Mouse (Mus musculus) embryonic facial prominence, embryonic 12.5 days (tissue): Measurements from ENCODE around the gene Ect2l. TPM values are rescaled to one million over a fixed set of nuclear protein-coding genes. Genes with fewer than 3 reads are reported as not detected.
A peak's percentile ranks its signal among the peaks of the same experiment; 100 is the strongest.

ENCODE experiments used
- ATAC-seq: fragments of 200-750 bp; cut with Nextera tagmentation; 2 replicates; pipeline ENCODE4 v1.8.0; 2017; ENCODE audit not compliant: insufficient number of reproducible peaks, insufficient read depth, low FRiP score, low TSS enrichment
- H3K27ac ChIP-seq: fragments of 300-500 bp; sonication (generic); 2 replicates; pipeline ENCODE4 v1.5.1; 2016; ENCODE audit warnings: mild to moderate bottlenecking
- H3K27me3 ChIP-seq: fragments of 300-500 bp; sonication (generic); 2 replicates; pipeline ENCODE4 v1.6.1; 2016; ENCODE audit warnings: mild to moderate bottlenecking, moderate library complexity
- H3K36me3 ChIP-seq: fragments of 300-500 bp; sonication (generic); 2 replicates; pipeline ENCODE4 v1.6.1; 2016; ENCODE audit warnings: mild to moderate bottlenecking
- H3K4me1 ChIP-seq: fragments of 300-500 bp; sonication (generic); 2 replicates; pipeline ENCODE4 v1.6.1; 2016
- H3K4me2 ChIP-seq: fragments of 300-500 bp; sonication (generic); replicated peaks from 2 replicates; pipeline ENCODE4 v1.6.1; 2016; ENCODE audit warnings: mild to moderate bottlenecking, moderate library complexity
- H3K4me3 ChIP-seq: fragments of 300-500 bp; sonication (generic); 2 replicates; pipeline ENCODE4 v1.5.1; 2016; ENCODE audit warnings: mild to moderate bottlenecking
- H3K9ac ChIP-seq: fragments of 300-500 bp; sonication (generic); 2 replicates; pipeline ENCODE4 v1.6.1; 2016; ENCODE audit warnings: mild to moderate bottlenecking, moderate library complexity
- H3K9me3 ChIP-seq: fragments of 300-500 bp; sonication (generic); 2 replicates; pipeline ENCODE4 v1.6.1; 2016; ENCODE audit warnings: mild to moderate bottlenecking, moderate library complexity
- WGBS: fragments of 180-500 bp; shearing (Covaris S2); methylation state at CpG from one replicate; pipeline ENCODE4 v1.1.7; 2016; 5-methylcytosine and 5-hydroxymethylcytosine counted together
- polyA plus RNA-seq: library from polyadenylated mRNA; unstranded; fragments of >200 nt; fragmentation: Nextera tagmentation; extraction: Ambion mirVana; gene quantifications from 2 replicates; pipeline ENCODE4 v1.2.1, GENCODE M21; 2016

Ect2l gene
- polyA plus RNA-seq, 1 experiment from 2014 or later, result 0.55 TPM

GRCm38 (mm10) chr10:18210119-18210518 lies 571 bp downstream of the Ect2l start:
- WGBS, result 75% methylated on average over 6 of the region's 6 CpGs

GRCm38 (mm10) chr10:18204067-18204466 lies 6.6 kb downstream of the Ect2l start:
- H3K9me3 ChIP-seq, result no peaks in the 10 kb centered on the region
- H3K9ac ChIP-seq, result no peak overlapping the region
- H3K27me3 ChIP-seq, result no peaks in the 10 kb centered on the region
- H3K36me3 ChIP-seq, result no peaks in the 10 kb centered on the region
- H3K4me3 ChIP-seq, result no peak overlapping the region
- no peaks in the 10 kb centered on the region for H3K4me1 ChIP-seq
- no peak overlapping the region for H3K27ac ChIP-seq
- 11% methylated on average over 7 of the region's 7 CpGs for WGBS
- no peak overlapping the region for H3K4me2 ChIP-seq
- no peak for ATAC-seq

More at GRCm38 (mm10) chr10:18210119-18210518, 571 bp downstream of the Ect2l start:
- H3K27ac ChIP-seq, result no peak overlapping the region
- no peak overlapping the region for H3K4me3 ChIP-seq
- no peaks in the 10 kb centered on the region for H3K9me3 ChIP-seq
- H3K9ac ChIP-seq, result no peak overlapping the region
- H3K4me1 ChIP-seq, result no peaks in the 10 kb centered on the region
- H3K36me3 ChIP-seq, result no peaks in the 10 kb centered on the region
- ATAC-seq, result no peak
- no peaks in the 10 kb centered on the region for H3K27me3 ChIP-seq
- H3K4me2 ChIP-seq, result no peak overlapping the region

- H3K4me2 ChIP-seq, result no peak overlapping the region
- ATAC-seq, result no peak
- 74% methylated on average over 3 of the region's 3 CpGs for WGBS
Observed at GRCm38 (mm10) chr10:18202401-18202800, 8.3 kb downstream of the Ect2l start.

GRCm38 (mm10) chr10:18200656-18201055 lies 10.0 kb downstream of the Ect2l start:
- Histone ChIP-seq H3K9me3 (no peaks in the 10 kb centered on the region), H3K27ac (no peak overlapping the region), H3K36me3 (no peaks in the 10 kb centered on the region), H3K4me3 (no peak overlapping the region), H3K9ac (no peak overlapping the region), H3K4me2 (no peak overlapping the region), H3K27me3 (no peaks in the 10 kb centered on the region), H3K4me1 (no peaks in the 10 kb centered on the region)
- ATAC-seq, result no peak
- 73% methylated on average over 9 of the region's 9 CpGs for WGBS

More at GRCm38 (mm10) chr10:18202401-18202800, 8.3 kb downstream of the Ect2l start:
- no peak overlapping the region for H3K4me3 ChIP-seq
- H3K27me3 ChIP-seq, result no peaks in the 10 kb centered on the region
- H3K36me3 ChIP-seq, result no peaks in the 10 kb centered on the region
- no peaks in the 10 kb centered on the region for H3K9me3 ChIP-seq
- no peak overlapping the region for H3K27ac ChIP-seq
- H3K9ac ChIP-seq, result no peak overlapping the region
- H3K4me1 ChIP-seq, result no peaks in the 10 kb centered on the region

GRCm38 (mm10) chr10:18199919-18200318 lies 10.8 kb downstream of the Ect2l start:
- no peak for ATAC-seq
- Histone ChIP-seq H3K27me3 (no peaks in the 10 kb centered on the region), H3K4me1 (no peaks in the 10 kb centered on the region), H3K4me2 (no peak overlapping the region), H3K27ac (no peak overlapping the region), H3K36me3 (no peaks in the 10 kb centered on the region), H3K9ac (no peak overlapping the region), H3K9me3 (no peaks in the 10 kb centered on the region), H3K4me3 (no peak overlapping the region)
- WGBS, result 85% methylated on average over 4 of the region's 4 CpGs

- no peaks in the 10 kb centered on the region for H3K4me1 ChIP-seq
- H3K4me2 ChIP-seq, result no peak overlapping the region
- no peaks in the 10 kb centered on the region for H3K9me3 ChIP-seq
- no peaks in the 10 kb centered on the region for H3K27me3 ChIP-seq
- no peak overlapping the region for H3K4me3 ChIP-seq
- ATAC-seq, result no peak
- 80% methylated on average over 5 of the region's 5 CpGs for WGBS
- no peaks in the 10 kb centered on the region for H3K36me3 ChIP-seq
- no peak overlapping the region for H3K9ac ChIP-seq
- no peak overlapping the region for H3K27ac ChIP-seq
Observed at GRCm38 (mm10) chr10:18198286-18199015, 12.2 kb downstream of the Ect2l start.

GRCm38 (mm10) chr10:18197206-18197979 lies 13.3 kb downstream of the Ect2l start:
- peak overlapping the region; percentile 47 for H3K4me2 ChIP-seq

GRCm38 (mm10) chr10:18194737-18195141 lies 16.0 kb downstream of the Ect2l start:
- H3K4me3 ChIP-seq, result no peak overlapping the region
- H3K9ac ChIP-seq, result no peak overlapping the region
- ATAC-seq, result no peak
- no peaks in the 10 kb centered on the region for H3K27me3 ChIP-seq
- H3K27ac ChIP-seq, result 0 out of 2 replicates have a peak overlapping the region, but pooled peaks have one; percentile 25
- WGBS, result 55% methylated on average over 14 of the region's 14 CpGs
- H3K4me2 ChIP-seq, result no peak overlapping the region
- H3K36me3 ChIP-seq, result no peaks in the 10 kb centered on the region
- H3K9me3 ChIP-seq, result no peaks in the 10 kb centered on the region
- H3K4me1 ChIP-seq, result peaks cover 8% of the 10 kb centered on the region; the same call in 1 of the 2 replicates

More at GRCm38 (mm10) chr10:18197206-18197979, 13.3 kb downstream of the Ect2l start:
- H3K27ac ChIP-seq, result no peak overlapping the region
- H3K9me3 ChIP-seq, result no peaks in the 10 kb centered on the region
- WGBS, result 49% methylated on average over 14 of the region's 14 CpGs
- H3K4me3 ChIP-seq, result peak overlapping the region; percentile 25
- peaks cover under 1% of the 10 kb centered on the region; the same call in 1 of the 2 replicates for H3K4me1 ChIP-seq
- no peak for ATAC-seq
- H3K9ac ChIP-seq, result no peak overlapping the region
- H3K27me3 ChIP-seq, result no peaks in the 10 kb centered on the region
- no peaks in the 10 kb centered on the region for H3K36me3 ChIP-seq

GRCm38 (mm10) chr10:18194156-18194555 lies 16.5 kb downstream of the Ect2l start:
- peaks cover 8% of the 10 kb centered on the region; the same call in 1 of the 2 replicates for H3K4me1 ChIP-seq
- WGBS, result 72% methylated on average over 11 of the region's 11 CpGs
- H3K27me3 ChIP-seq, result no peaks in the 10 kb centered on the region
- H3K9ac ChIP-seq, result no peak overlapping the region
- no peak overlapping the region for H3K4me2 ChIP-seq
- no peaks in the 10 kb centered on the region for H3K36me3 ChIP-seq
- H3K9me3 ChIP-seq, result no peaks in the 10 kb centered on the region
- H3K4me3 ChIP-seq, result no peak overlapping the region
- no peak for ATAC-seq
- no peak overlapping the region for H3K27ac ChIP-seq

- no peaks in the 10 kb centered on the region for H3K27me3 ChIP-seq
- no peak overlapping the region for H3K4me3 ChIP-seq
- peaks cover 8% of the 10 kb centered on the region; the same call in 1 of the 2 replicates for H3K4me1 ChIP-seq
- no peak for ATAC-seq
- 76% methylated on average over 11 of the region's 11 CpGs for WGBS
- no peak overlapping the region for H3K27ac ChIP-seq
- H3K4me2 ChIP-seq, result no peak overlapping the region
- H3K9ac ChIP-seq, result no peak overlapping the region
- H3K36me3 ChIP-seq, result no peaks in the 10 kb centered on the region
- H3K9me3 ChIP-seq, result no peaks in the 10 kb centered on the region
Observed at GRCm38 (mm10) chr10:18193221-18193620, 17.5 kb downstream of the Ect2l start.

GRCm38 (mm10) chr10:18191706-18192105 lies 19.0 kb downstream of the Ect2l start:
- 57% methylated on average over 8 of the region's 8 CpGs for WGBS
- no peak overlapping the region for H3K4me3 ChIP-seq
- no peaks in the 10 kb centered on the region for H3K27me3 ChIP-seq
- no peak overlapping the region for H3K4me2 ChIP-seq
- no peaks in the 10 kb centered on the region for H3K9me3 ChIP-seq
- ATAC-seq, result no peak
- H3K4me1 ChIP-seq, result peaks cover 8% of the 10 kb centered on the region; the same call in 1 of the 2 replicates
- no peak overlapping the region for H3K9ac ChIP-seq
- no peak overlapping the region for H3K27ac ChIP-seq
- H3K36me3 ChIP-seq, result no peaks in the 10 kb centered on the region

GRCm38 (mm10) chr10:18189498-18189897 lies 21.2 kb downstream of the Ect2l start:
- no peaks in the 10 kb centered on the region for H3K36me3 ChIP-seq
- no peaks in the 10 kb centered on the region for H3K9me3 ChIP-seq
- 77% methylated on average over 4 of the region's 4 CpGs for WGBS
- no peak overlapping the region for H3K9ac ChIP-seq
- peaks cover 8% of the 10 kb centered on the region; the same call in 1 of the 2 replicates for H3K4me1 ChIP-seq
- no peak overlapping the region for H3K27ac ChIP-seq
- no peak for ATAC-seq
- H3K4me2 ChIP-seq, result no peak overlapping the region
- H3K27me3 ChIP-seq, result no peaks in the 10 kb centered on the region
- no peak overlapping the region for H3K4me3 ChIP-seq
